ENCODE assay signal across 8 mouse cellular contexts in the genomic region with DNA sequence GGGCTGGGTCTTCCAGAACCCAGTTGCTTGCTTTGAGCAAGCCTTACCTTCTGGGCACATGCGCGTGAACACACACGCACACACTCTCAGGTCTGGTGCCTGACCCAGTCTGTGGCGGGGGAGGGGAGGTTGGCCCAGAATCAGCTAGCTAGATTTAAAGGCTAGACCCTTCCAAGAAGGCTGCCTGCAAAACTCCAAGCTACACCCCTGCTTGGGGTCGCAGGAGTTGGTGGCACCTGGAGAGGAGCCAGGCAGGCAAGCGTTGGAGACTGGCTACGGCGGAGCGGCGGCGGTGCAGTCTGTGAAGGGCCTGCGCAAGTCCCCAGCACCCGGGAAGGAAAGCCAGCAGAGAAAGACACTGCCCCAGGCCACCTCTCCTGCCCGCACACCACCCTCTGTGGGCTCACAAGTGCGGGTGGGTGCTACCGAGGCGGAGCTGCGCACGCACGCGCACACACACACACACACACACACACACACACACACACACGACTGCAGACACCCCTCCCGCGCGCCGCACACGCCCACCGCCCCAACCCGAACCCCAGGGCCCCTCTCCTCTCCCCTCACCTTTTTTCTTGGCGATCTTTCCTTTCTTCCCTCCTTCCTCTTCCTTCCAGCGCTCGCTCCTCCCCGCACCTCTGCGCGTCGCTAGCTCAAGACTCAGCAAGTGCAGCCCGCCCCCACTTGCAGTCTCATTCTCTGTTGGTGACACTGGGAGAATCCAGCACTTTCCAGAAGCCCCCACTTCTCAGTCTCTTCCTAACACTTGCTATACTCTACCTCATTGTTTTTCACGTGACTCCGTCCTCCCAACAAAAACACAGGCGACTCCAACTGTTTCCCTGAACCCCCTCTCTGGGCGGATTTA. TPM values are rescaled to one million over a fixed set of nuclear protein-coding genes. Genes with fewer than 3 reads are reported as not detected.
A peak's percentile ranks its signal among the peaks of the same experiment; 100 is the strongest.
DNase-seq lines count a peak whose midpoint lies in the region; ATAC-seq and TF ChIP-seq lines count a peak whose summit lies in the region.

No protein-coding gene starts in this region.

- no peaks in the 10 kb centered on the region for H3K9me3 ChIP-seq in forebrain, embryonic 11.5 days (ENCODE audit: control insufficient read depth, low read length)

- no peak for TF ChIP-seq CTCF in brain, embryonic 14.5 days (IDR thresholded peaks at IDR 0.05; ENCODE audit: borderline replicate concordance, extremely low read depth, insufficient read depth, insufficient read length)
- no peak for TF ChIP-seq CTCF in left cerebral cortex, adult 2 months (IDR thresholded peaks at IDR 0.05)

- intact Hi-C loops in heart, postnatal 36 days (cut with DNase I), result no loop called here
- intact Hi-C loops in left cerebral cortex, adult 2 months (cut with DNase I), result loop anchor here (1.0 kb wide), 1 partner anchor 42 kb away; no protein-coding TSS in a partner anchor

- H3K9ac ChIP-seq in forebrain, embryonic 11.5 days (ENCODE audit: low read length), result peak overlapping the region; percentile 68

- H3K79me2 ChIP-seq in macrophage (ENCODE audit: inconsistent target), result no peaks in the 10 kb centered on the region

- H3K27me3 ChIP-seq in forebrain, embryonic 11.5 days (ENCODE audit: control insufficient read depth, insufficient read depth, low read length), result no peaks in the 10 kb centered on the region

- H3K27ac ChIP-seq in forebrain, embryonic 11.5 days (ENCODE audit: low read depth, low read length), result no peak overlapping the region
- peak overlapping the region; percentile 94 for H3K27ac ChIP-seq in left cerebral cortex, adult 2 months
- H3K27ac ChIP-seq in macrophage, result no peak overlapping the region

- H3K4me2 ChIP-seq in forebrain, embryonic 11.5 days (ENCODE audit: low read depth, low read length, severe bottlenecking), result peak overlapping the region; percentile 77

- H3K4me3 ChIP-seq in forebrain, embryonic 11.5 days (ENCODE audit: low read depth, low read length), result peak overlapping the region; percentile 54
- peak overlapping the region; percentile 56 for H3K4me3 ChIP-seq in left cerebral cortex, adult 2 months
- peak overlapping the region; percentile 31 for H3K4me3 ChIP-seq in macrophage (ENCODE audit: inconsistent target)

- peak; percentile 46 for DNase-seq in MEL-GATA-1-ER (ENCODE audit: extremely low read depth, low read depth)
- DNase-seq in brain, embryonic 14.5 days (ENCODE audit: low read depth), result peak; percentile 76
- DNase-seq in forebrain, embryonic 11.5 days (ENCODE audit: low spot score), result peak; percentile 73
- peak; percentile 12 to 20 for DNase-seq in heart, postnatal 36 days
- peak; percentile 61 to 72 for DNase-seq in left cerebral cortex, adult 2 months (ENCODE audit: extremely low spot score in 1 of 2, low spot score in 2 of 2)
- DNase-seq in right cerebral cortex, postnatal 36 days (ENCODE audit: low spot score in 2 of 2), result peak; percentile 69 to 73
- DNase-seq in spleen, postnatal 14 days (ENCODE audit: low spot score in 2 of 2), result no peak

- under 1% methylated on average over 29 of the region's 41 CpGs for WGBS in forebrain, embryonic 11.5 days
- WGBS in macrophage (ENCODE audit: missing documents), result 5% methylated on average over 35 of the region's 41 CpGs

- TF ChIP-seq POLR2A in brain, embryonic 14.5 days (IDR thresholded peaks at IDR 0.05; ENCODE audit: borderline replicate concordance, extremely low read depth, insufficient read depth, insufficient read length, poor library complexity, severe bottlenecking), result no peak

- peak; percentile 70 for ATAC-seq in forebrain, embryonic 11.5 days (replicated peaks; ENCODE audit: low FRiP score)

- 0 out of 2 replicates have a peak, but pooled peaks cover 2% of the 10 kb centered on the region for H3K4me1 ChIP-seq in forebrain, embryonic 11.5 days (replicated peaks; ENCODE audit: control insufficient read depth, insufficient read depth, low read length)

- H3K36me3 ChIP-seq in forebrain, embryonic 11.5 days (ENCODE audit: control insufficient read depth, insufficient read depth, low read length), result no peaks in the 10 kb centered on the region
- H3K36me3 ChIP-seq in macrophage (ENCODE audit: inconsistent target), result no peaks in the 10 kb centered on the region

RNA-seq across cellular contexts. Expression of a gene that starts 2.6 kb away (rescaled TPM):
- polyA plus RNA-seq in brain, embryonic 14.5 days (2012; rRNA removed), result 6.5 and 9.3 TPM in 2 replicates
- 8.8 and 9.1 TPM in 2 replicates for polyA plus RNA-seq in forebrain, embryonic 11.5 days (2014; fragmentation: Nextera tagmentation; extraction: Ambion mirVana)
- 1 to 10 TPM; 5.8 to 7.3 TPM for total RNA-seq in heart, postnatal 36 days (2021)
- total RNA-seq in left cerebral cortex, adult 2 months (2021), result 100 to 1,000 TPM; 114 to 137 TPM
- 1 to 10 TPM in 5 of 26 experiments, under 1 TPM in 7, not detected in 14; 0.28 to 4.7 (median 0.89) TPM for total RNA-seq in macrophage (2018; cell fraction: chromatin; rRNA removed)
- 1 to 10 TPM; 1.1 to 3.8 (median 2.2) TPM for total RNA-seq in macrophage (2018; cell fraction: cytosol; rRNA removed)
- 1 to 10 TPM in 16 of 26 experiments, under 1 TPM in 9, not detected in 1; 0.30 to 2.1 (median 1.3) TPM for total RNA-seq in macrophage (2018; cell fraction: nucleus; rRNA removed)
- 2.0 to 2.3 TPM (median 2.2 TPM) in 3 replicates for polyA plus RNA-seq in macrophage (2018)

RNA-seq across cellular contexts. Expression of a gene that starts 45.6 kb away (rescaled TPM):
- polyA plus RNA-seq in brain, embryonic 14.5 days (2012; rRNA removed), result 162 and 184 TPM in 2 replicates
- 143 and 144 TPM in 2 replicates for polyA plus RNA-seq in forebrain, embryonic 11.5 days (2014; fragmentation: Nextera tagmentation; extraction: Ambion mirVana)
- total RNA-seq in heart, postnatal 36 days (2021), result 100 to 1,000 TPM; 241 to 249 TPM
- total RNA-seq in left cerebral cortex, adult 2 months (2021), result 100 to 1,000 TPM; 450 to 470 TPM
- total RNA-seq in macrophage (2018; cell fraction: chromatin; rRNA removed), result 100 to 1,000 TPM in 15 of 26 experiments, 10 to 100 TPM in 11; 40.4 to 169 (median 109) TPM
- 100 to 1,000 TPM; 154 to 303 (median 204) TPM for total RNA-seq in macrophage (2018; cell fraction: cytosol; rRNA removed)
- total RNA-seq in macrophage (2018; cell fraction: nucleus; rRNA removed), result 100 to 1,000 TPM in 20 of 26 experiments, 10 to 100 TPM in 6; 62.9 to 200 (median 147) TPM
- 189 to 360 TPM (median 233 TPM) in 3 replicates for polyA plus RNA-seq in macrophage (2018)

Comparison
In these comparisons a context has a peak if more than half of its experiments do, and no peak if none do; other contexts are left out.
1. DNase-seq: peak in MEL-GATA-1-ER (single experiment), brain, embryonic 14.5 days (single experiment), forebrain, embryonic 11.5 days (single experiment), heart, postnatal 36 days (2 of 2), left cerebral cortex, adult 2 months (2 of 2) and right cerebral cortex, postnatal 36 days (2 of 2); none in spleen, postnatal 14 days (0 of 2).
2. Peak in every context shown above with its lines, with median percentiles within 50 percentile points of each other: H3K4me3 ChIP-seq.